Mouse (Mus musculus) embryonic stem cell, embryonic (primary cell): ENCODE data around the gene Mrs2.
"Not testable (repeated sequence)": the region's sequence is repeated elsewhere in the genome, so short reads cannot be mapped to it uniquely, and the experiment has no call there.

Experiments used
- CTCF ChIA-PET, 4 experiments: fragments of 300-600 bp in 2 of 4; fragments of 350-600 bp in 2 of 4; sonication (Branson Sonifier 250); formaldehyde crosslinking; loops; one replicate each; lab custom pipeline; 2022; ENCODE audit warnings: inconsistent platforms in 2 of 4; lab: Charles Lee
- POLR2A ChIA-PET, 4 experiments: fragments of 300-600 bp in 2 of 4; fragments of 350-600 bp in 2 of 4; sonication (Branson Sonifier 250); formaldehyde crosslinking; loops; one replicate each; lab custom pipeline; 2022; ENCODE audit warnings: antibody characterized with exemption in 4 of 4, inconsistent platforms in 1 of 4; lab: Charles Lee

Mrs2 gene

GRCm38 (mm10) chr13:24999538-24999937 is 20.6 kb downstream of the Mrs2 start:
- POLR2A ChIA-PET: interaction anchor here in 2 of 4 experiments (0.6 to 1.9 kb wide), 5 partner anchors 19 to 584 kb away, joined by 3 to 5 read pairs (median 3); no protein-coding TSS in a partner anchor
- CTCF ChIA-PET: interaction anchor here in 1 of 4 experiments (1.1 kb wide), 1 partner anchor 10 kb away, joined by 5 read pairs; no protein-coding TSS in a partner anchor

GRCm38 (mm10) chr13:24993160-24993559 is 27.0 kb downstream of the Mrs2 start:
- CTCF ChIA-PET: no interaction called here
- POLR2A ChIA-PET: no interaction called here

- ChIA-PET POLR2A (interaction anchor here in 1 of 4 experiments (1.0 kb wide), 1 partner anchor 52 kb away, joined by 4 read pairs; the partner anchor contains the start of gene Aldh5a1), CTCF (interaction anchor here (0.6 to 3.4 kb wide), 8 partner anchors 10 to 139 kb away, joined by 3 to 11 read pairs (median 4); partner anchors contain the start of gene Aldh5a1 (in 3 of the 4))
These were observed 31.2 kb downstream of the Mrs2 start for GRCm38 (mm10) chr13:24989006-24989405.

- ChIA-PET POLR2A (interaction anchor here in 1 of 4 experiments (1.0 kb wide), 1 partner anchor 51 kb away, joined by 4 read pairs; the partner anchor contains the start of gene Aldh5a1), CTCF (interaction anchor here (0.6 to 1.3 kb wide), 7 partner anchors 50 to 139 kb away, joined by 3 to 7 read pairs (median 4); partner anchors contain the start of gene Aldh5a1 (in 3 of the 4))
These were observed 31.8 kb downstream of the Mrs2 start for GRCm38 (mm10) chr13:24988391-24988790.

DNA sequence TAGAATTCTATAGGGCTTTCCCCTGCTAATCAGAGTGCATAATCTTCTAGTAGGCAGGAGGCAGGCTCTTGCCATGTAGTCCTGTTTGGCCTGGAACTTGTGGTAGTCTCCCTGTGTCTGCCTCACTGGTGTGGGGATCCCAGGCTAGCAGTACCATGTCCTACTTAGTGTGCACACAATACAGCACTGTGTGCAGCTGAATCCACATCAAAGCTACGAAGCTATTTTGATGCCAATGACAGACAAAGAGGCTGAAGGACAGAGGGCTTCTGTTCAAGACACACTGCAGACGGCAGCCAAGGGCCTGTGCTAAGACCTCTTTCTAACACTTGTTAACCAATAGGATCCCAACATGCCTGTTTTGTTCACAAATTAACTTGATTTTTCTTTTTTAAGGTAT is 34.7 kb downstream of the Mrs2 start:
- CTCF ChIA-PET: interaction anchor here in 1 of 4 experiments (3.2 kb wide), 1 partner anchor 46 kb away, joined by 19 read pairs; no protein-coding TSS in a partner anchor
- POLR2A ChIA-PET: no interaction called here

- ChIA-PET POLR2A (no interaction called here), CTCF (no interaction called here)
These were observed 39.1 kb downstream of the Mrs2 start for GRCm38 (mm10) chr13:24981031-24981430.

DNA sequence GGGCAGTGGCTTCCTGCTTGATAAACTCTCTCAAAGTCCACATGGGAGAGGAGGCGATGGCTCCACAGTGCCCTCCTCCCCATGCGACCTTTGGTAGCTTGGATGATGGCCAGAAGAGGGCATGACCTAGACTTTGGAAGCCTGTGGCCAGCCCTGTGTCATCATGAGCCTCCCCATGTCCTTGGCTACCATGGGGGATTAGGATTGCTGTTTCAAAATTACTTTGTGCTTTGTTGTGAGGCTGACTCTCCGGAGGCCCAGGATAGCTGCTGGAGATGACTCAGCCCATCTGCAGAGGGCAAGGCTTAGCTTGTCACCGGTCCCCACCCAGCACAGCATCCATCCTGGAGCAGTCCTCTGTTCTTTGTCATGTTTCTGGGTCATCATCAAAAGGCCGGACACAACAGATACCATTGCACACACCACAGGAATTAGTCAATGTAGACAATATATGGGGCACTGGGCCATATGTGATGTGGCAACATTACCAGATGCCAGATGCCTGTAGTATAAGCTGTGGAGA is 42.3 kb downstream of the Mrs2 start:
- POLR2A ChIA-PET: interaction anchor here in 1 of 4 experiments (0.7 kb wide), 1 partner anchor 166 kb away, joined by 4 read pairs; no protein-coding TSS in a partner anchor
- CTCF ChIA-PET: no interaction called here

DNA sequence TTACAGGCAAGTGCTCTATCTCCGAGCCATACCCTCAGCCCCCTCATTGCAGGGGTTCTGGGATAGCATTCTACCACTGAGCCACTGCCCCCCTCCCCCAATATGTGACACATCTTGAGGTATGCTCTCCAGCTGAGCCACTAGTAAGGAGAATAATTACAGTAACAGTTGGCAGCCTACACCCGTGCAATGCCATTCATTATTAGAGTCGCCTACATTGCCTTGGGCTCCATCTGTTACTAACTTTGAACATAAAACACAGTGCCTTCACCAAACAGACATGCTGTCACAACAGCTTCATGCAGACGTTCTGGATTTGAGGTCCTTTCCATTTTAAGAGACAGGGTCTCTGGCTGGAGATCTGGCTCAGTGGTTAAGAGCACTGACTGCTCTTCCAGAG is 43.8 kb downstream of the Mrs2 start:
- ChIA-PET CTCF (interaction anchor here in 1 of 4 experiments (0.6 kb wide), 1 partner anchor 1183 kb away, joined by 3 read pairs; no protein-coding TSS in a partner anchor), POLR2A (no interaction called here)

DNA sequence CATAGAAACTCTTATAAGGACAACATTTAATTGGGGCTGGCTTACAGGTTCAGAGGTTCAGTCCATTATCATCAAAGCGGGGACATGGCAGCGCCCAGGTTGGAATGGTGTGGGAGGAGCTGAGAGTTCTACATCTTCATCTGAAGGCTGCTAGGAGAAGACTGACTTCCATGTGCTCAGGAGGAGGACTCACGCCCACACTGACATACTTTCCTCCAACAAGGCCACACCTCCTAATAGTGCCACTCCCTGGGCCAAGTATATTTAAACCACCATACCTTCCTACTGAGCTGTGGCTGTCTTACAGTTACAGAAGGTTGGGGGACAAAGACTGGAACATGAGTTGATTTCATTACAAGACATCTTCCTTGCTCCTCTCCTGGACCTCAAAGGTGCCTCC is 48.4 kb downstream of the Mrs2 start:
- CTCF ChIA-PET: interaction anchor here in 2 of 4 experiments (0.6 to 0.7 kb wide), 2 partner anchors 35 to 64 kb away, joined by 3 read pairs; partner anchors contain the start of gene Aldh5a1 (in 1 of the 2)
- POLR2A ChIA-PET: not testable (repeated sequence)

- CTCF ChIA-PET: interaction anchor here in 1 of 4 experiments (0.8 kb wide), 1 partner anchor 28 kb away, joined by 8 read pairs; the partner anchor contains the start of gene Aldh5a1
- POLR2A ChIA-PET: interaction anchor here in 1 of 4 experiments (0.6 to 0.7 kb wide), 3 partner anchors 38 to 326 kb away, joined by 3 read pairs; no protein-coding TSS in a partner anchor
These were observed 54.4 kb downstream of the Mrs2 start for GRCm38 (mm10) chr13:24965846-24966201.

DNA sequence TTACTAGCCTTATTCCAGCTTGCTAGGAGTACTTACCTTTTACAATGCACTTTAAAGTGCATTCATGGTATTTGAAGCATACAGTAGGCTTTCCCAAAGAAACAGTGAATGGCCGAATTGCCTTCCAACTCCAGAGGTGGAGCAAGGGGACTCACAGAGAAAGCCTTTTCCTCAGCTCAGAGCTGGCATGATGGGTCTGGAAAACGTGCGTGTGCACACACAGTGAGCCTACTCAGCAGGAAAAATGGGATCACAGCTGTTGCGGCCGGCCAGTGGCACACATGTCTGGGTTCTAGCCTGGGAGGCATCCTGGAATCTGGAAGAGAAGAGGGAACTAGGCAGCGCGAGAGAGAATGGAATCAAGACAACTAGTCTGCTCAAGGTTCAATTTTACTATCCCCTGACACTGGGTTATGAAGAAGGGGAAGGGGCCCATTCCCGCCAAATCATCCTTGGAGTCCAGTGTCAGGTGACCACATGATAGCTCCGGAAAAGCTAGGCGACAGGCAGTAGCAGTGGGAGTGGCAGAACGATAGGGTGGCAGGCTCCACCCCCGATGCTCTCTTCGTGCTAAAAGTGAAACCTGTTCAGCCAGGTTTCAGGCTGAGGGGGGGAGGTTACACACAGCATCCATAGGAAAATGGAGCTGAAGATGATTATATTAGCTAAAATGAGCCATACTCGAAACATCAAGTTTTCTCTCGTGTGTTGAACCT is 54.9 kb downstream of the Mrs2 start:
- ChIA-PET POLR2A (interaction anchor here in 1 of 4 experiments (0.6 to 0.7 kb wide), 4 partner anchors 39 to 326 kb away, joined by 3 read pairs; no protein-coding TSS in a partner anchor), CTCF (interaction anchor here in 2 of 4 experiments (0.6 to 0.8 kb wide), 2 partner anchors 28 to 157 kb away, joined by 3 to 8 read pairs; partner anchors contain the start of gene Aldh5a1 (in 1 of the 2))

DNA sequence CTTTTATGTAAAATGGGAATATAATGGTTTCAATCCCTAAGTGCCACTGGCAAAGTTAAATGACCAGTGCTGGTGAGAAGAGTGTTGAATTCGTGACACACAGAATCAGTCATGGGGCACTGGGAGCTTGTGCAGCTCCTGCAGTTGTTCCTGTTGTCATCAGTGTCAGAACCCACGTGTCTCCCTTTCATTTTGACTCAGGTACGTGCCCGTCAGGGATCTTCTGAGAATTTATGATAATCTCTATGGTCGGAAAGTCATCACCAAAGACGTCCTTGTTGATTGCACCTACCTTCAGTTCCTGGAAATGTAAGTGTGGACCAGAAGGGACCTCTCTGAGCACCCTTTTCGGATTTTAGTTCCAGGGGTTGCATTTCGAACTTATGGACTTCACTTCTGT is 58.1 kb downstream of the Mrs2 start:
- POLR2A ChIA-PET: interaction anchor here in 1 of 4 experiments (0.7 to 1.0 kb wide), 2 partner anchors 25 to 122 kb away, joined by 3 read pairs; partner anchors contain the start of gene Aldh5a1

GRCm38 (mm10) chr13:24960084-24960483 is 60.1 kb downstream of the Mrs2 start:
- ChIA-PET CTCF (interaction anchor here in 1 of 4 experiments (1.3 kb wide), 1 partner anchor 23 kb away, joined by 5 read pairs; the partner anchor contains the start of gene Aldh5a1), POLR2A (no interaction called here)

More for the DNA sequence above, 58.1 kb downstream of the Mrs2 start:
- CTCF ChIA-PET: interaction anchor here in 1 of 4 experiments (0.6 kb wide), 1 partner anchor 440 kb away, joined by 4 read pairs; no protein-coding TSS in a partner anchor

- ChIA-PET POLR2A (interaction anchor here in 2 of 4 experiments (0.8 to 0.9 kb wide), 3 partner anchors 20 to 21 kb away, joined by 3 to 4 read pairs (median 4); partner anchors contain the start of gene Aldh5a1 (in 2 of the 2)), CTCF (interaction anchor here in 3 of 4 experiments (0.6 to 1.5 kb wide), 3 partner anchors 20 to 66 kb away, joined by 3 to 6 read pairs (median 4); no protein-coding TSS in a partner anchor)
These were observed 61.5 kb downstream of the Mrs2 start for GRCm38 (mm10) chr13:24958671-24959070.

DNA sequence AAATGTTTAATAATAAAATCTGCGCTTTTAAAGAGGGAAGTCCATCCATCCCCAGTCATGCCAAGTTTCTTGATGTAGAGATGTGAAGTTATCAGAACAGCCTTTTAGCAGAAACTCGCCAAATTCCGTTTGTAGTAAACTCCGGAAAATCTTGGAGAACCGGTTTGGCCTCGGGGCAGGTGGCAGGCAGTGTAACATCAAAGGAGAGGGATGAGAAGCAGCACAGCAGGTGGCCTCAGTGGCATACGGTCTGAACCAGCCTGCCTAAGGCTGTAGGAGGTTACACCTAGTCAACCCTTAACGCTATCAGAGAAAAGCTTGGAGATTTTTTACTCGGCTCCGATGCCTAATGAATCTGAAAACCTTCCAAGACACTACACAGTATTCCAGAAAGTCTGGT is 64.7 kb downstream of the Mrs2 start:
- ChIA-PET POLR2A (interaction anchor here in 2 of 4 experiments (0.8 to 1.6 kb wide), 3 partner anchors 14 to 50 kb away, joined by 3 to 4 read pairs (median 3); partner anchors contain the start of gene Aldh5a1 (in 1 of the 2)), CTCF (interaction anchor here in 3 of 4 experiments (0.9 to 1.4 kb wide), 5 partner anchors 16 to 35 kb away, joined by 3 to 6 read pairs (median 4); partner anchors contain the start of gene Aldh5a1 (in 2 of the 3))

- ChIA-PET CTCF (interaction anchor here in 2 of 4 experiments (1.1 kb wide), 2 partner anchors 16 to 18 kb away, joined by 3 read pairs; partner anchors contain the start of gene Aldh5a1 (in 1 of the 2)), POLR2A (interaction anchor here in 2 of 4 experiments (1.4 to 1.6 kb wide), 2 partner anchors 18 to 49 kb away, joined by 3 to 4 read pairs; partner anchors contain the start of gene Aldh5a1 (in 1 of the 2))
These were observed 65.1 kb downstream of the Mrs2 start for GRCm38 (mm10) chr13:24955091-24955490.

DNA sequence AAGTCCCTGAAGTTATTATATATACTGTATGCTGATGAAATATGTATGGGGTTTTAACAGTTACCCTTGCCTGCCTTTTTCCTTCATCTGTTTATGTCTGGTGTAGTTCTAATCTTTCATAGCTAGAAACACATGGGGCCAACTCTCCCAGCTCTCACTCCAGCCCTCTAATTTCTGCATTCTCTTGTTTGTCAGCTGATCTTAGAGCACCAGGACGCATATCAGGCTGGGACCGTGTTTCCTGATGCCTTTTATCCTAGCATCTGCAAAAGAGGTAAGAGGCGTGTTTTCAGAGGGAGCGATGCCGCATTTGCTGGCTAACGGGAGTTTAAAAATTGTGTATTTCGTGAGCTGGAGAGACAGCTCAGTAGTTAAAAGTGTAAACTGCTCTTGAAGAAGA is 67.5 kb downstream of the Mrs2 start:
- POLR2A ChIA-PET: interaction anchor here in 1 of 4 experiments (0.6 to 1.8 kb wide), 2 partner anchors 12 to 37 kb away, joined by 3 to 4 read pairs; no protein-coding TSS in a partner anchor
- CTCF ChIA-PET: interaction anchor here in 1 of 4 experiments (0.9 kb wide), 1 partner anchor 15 kb away, joined by 4 read pairs; the partner anchor contains the start of gene Aldh5a1

GRCm38 (mm10) chr13:24948870-24949269 is 71.3 kb downstream of the Mrs2 start:
- ChIA-PET CTCF (interaction anchor here in 3 of 4 experiments (1.0 to 1.5 kb wide), 3 partner anchors 9 to 12 kb away, joined by 3 to 4 read pairs (median 4); partner anchors contain the start of gene Aldh5a1 (in 2 of the 3)), POLR2A (interaction anchor here in 3 of 4 experiments (1.0 to 1.3 kb wide), 4 partner anchors 10 to 116 kb away, joined by 3 to 5 read pairs (median 4); no protein-coding TSS in a partner anchor)
